Mouse (Mus musculus): ENCODE measurements around the gene Plcxd1.
"Not testable (repeated sequence)": the region's sequence is repeated elsewhere in the genome, so short reads cannot be mapped to it uniquely, and the experiment has no call there.

Gene Plcxd1

DNA sequence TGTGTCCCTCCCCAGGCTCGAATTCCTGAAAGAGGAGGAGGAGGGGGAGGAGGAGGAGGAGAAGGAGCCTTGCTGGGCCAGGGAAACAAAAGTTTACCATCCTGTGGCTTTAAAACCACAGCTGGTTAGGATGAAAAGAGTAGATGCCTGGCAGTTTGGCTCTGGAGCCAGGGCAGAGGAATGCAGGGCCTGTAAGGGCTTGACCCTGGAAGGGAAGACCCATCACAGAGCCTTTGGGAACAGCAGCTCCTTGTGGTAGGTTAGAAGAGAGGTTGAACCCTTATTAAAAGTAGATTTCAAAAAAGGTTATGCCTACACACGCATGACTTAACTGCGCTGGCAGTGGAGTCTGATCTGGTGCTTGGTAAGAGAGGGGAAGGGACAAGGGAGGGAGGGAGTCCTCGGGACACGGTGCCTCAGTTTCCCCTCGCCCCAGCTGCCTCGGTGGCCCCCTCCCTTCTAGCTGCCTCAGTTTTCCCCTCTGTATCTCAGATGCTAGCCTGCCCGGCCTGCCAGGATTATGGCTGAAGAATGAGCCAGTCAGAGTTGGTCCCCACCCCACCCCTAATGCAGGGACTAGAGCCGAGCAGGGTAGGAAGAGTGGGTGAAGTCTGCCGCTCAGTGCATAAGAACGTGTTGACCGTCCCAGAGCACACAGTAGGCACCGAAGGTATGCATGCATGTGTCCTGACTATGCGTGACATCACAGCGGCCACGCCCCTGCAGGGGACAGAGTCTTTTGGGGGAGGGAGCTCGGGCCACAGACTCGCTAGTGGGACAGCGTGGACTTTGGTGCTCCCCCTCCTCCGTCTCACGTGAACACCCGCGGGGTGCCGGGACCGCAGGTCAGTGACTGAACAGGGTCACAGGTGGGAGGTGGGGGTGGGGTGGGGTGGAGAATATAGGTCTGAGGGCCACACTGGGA, at the start of gene Plcxd1:
TSS of gene Plcxd1 (plus strand) at position 314 of the 925 bp plus-strand sequence.
- peak in 1 of 2 experiments; percentile 19 for DNase-seq (ENCODE audit: low spot score in 2 of 2)

DNA sequence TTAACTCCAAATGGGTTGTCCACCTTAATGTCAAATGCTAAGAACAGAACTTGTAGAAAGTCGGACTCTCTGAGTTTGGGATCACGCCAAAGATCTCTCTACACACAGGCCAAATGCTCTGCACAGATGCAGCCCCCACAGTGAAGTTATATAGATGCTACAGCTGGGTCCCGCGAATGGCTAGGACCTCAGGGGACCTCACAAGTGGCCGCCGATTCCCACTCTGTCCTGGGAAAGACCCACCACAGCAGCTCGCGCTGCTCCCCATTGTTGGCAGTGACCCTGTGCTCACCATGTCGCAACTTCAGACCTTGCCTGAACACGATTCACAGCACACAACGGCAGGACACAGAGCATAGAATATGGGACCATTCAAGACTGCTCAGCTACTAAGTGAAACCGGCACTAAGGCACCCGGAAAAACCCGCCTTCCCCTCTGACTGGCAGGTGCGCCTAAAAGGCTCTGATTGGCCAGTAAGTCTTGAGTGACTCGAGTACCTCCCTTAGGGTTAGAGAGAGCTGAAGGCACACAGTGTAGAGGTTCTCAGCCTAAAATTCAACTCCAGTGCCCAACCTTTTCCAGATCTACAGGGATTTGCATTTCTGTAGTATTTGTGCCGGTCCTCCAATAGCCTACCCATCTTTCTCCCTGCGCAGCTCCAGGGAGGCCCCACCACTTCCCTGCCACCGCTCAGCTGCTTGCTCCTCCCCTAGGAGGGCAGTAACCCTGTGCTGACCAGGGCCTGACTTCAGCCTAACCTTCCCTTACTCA, 41.9 kb upstream of the Plcxd1 start:
- DNase-seq (ENCODE audit: low spot score in 2 of 2), result peak; percentile 66 to 86

DNA sequence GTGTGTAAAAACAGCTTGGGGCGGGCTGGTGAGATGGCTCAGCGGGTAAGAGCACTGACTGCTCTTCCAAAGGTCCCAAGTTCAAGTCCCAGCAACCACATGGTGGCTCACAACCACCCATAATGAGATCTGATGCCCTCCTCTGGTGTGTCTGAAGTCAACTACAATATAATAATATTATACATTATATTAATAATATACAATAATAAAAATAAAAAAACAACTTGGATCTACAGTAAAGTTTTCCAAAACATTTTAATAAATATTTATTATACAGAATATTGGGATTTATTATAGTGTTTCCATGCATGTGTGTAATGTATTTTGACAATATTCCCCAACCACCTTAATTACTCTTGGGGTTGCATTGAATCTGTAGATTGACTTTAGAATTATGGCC, 27.4 kb upstream of the Plcxd1 start, which contains the start of gene Gm17655:
TSS of gene Gm17655 (minus strand) at position 101 of the 400 bp plus-strand sequence.
- DNase-seq (ENCODE audit: low spot score in 2 of 2), result not testable (repeated sequence)

DNA sequence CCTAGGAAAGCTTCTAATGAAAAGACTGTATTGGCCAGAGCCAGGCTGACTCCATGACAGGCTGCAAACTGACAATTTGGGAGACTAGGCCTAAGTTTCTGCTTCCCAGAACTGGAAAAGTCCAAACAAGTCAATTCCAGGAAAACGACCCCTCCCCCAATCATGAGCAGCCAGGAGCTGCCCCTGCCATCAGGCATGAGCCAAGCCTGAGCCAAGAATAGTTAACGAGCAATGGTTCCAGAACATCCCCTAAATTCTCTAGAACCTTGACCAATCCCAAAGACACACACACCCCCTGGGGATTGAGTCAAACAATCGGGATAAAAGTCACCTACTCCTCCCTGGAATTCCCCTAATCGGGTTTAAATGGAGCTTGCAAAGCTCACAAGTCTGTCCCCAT, 16.8 kb upstream of the Plcxd1 start:
- DNase-seq (ENCODE audit: low spot score in 2 of 2), result no peak

DNA sequence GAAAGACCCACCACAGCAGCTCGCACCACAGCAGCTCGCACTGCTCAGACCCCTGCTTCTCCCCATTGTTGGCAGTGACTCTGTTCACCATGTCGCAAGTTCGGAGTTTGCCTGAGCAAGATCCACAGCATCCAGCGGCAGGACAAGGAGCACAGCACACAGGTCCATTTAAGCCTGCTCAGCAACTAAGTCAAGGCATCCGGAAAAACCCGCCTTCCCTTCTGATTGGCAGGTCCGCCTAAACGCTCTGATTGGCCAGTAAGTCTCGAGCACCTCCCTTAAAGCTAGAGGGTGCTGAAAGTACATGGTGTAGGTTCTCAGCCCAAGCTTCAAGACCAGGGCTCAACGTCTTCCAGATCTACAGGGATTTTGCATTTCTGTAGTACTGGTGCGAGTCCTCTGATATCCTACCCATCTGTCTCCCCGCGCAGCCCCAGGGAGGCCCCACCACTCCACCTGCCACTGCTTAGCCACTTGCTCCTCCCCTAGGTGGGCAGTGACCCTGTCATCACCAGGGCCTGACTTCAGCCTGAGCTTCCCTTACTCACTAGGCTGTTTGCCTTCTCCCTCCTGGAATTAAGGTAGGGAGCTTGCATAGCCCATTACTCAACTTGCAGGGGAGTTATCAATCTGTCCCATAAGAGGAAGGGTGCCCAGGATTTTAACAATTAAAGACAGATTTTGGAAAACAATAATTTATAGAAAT, 13.5 kb upstream of the Plcxd1 start:
- DNase-seq (ENCODE audit: low spot score in 2 of 2), result no peak

DNA sequence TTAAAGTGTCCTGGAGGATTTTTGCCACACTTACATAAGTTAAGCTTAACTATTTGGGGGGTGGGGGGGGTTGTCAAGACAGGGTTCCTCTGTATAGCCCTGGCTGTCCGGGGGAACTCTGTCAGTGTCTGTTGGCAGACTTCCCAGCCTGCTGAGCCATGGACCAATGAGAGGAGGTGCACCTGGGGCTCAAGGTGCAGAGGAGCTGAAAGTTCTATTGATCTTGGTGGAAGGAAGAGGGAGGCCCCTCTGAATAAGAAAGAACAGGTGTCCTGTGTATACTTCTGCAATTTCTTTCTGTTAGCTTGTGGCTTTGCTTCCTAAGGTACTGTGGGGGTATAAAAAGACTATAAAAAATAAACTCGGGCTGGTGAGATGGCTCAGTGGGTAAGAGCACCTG, 8.2 kb upstream of the Plcxd1 start:
- no peak for DNase-seq (ENCODE audit: low spot score in 2 of 2)

DNA sequence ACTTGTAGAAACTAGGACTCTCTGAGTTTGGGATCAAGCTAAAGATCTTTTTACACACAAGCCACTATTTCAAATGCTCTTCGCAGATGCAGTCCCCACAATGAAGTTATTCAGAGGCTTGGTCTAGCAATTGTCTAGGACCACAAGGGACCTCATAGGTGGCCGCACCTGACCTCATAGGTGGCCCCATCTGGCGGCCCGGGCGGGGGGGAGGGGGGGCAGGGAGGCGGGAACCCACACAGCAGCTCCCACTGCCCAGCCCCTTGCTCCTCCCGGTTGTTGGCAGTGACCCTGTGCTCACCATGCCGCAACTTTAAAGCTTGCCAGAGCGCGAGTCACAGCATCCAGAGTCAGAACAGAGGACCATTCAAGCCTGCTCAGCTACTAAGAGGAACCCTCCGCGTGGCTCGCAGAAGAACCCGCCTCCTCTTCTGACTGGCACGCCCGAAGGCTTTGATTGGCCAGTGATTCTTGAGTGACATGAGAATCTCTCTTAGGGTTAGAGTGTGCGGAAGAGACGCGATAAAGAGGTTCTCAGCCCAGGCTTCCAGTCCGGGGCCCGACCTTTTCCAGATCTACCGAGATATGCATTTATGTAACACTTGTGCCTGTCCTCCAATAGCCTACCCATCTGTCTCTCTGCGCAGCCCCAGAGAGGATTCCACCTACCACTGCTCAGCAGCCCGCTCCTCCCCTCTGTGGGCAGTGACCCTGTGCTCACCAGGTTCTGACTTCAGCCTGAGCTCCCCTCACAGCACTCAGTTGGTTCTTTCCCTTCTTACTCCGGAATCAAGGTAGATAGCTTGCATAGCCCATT, 5.5 kb upstream of the Plcxd1 start, which contains the start of gene Gm35315:
TSS of gene Gm35315 (minus strand) at position 391 of the 817 bp plus-strand sequence.
- peak in 1 of 2 experiments; percentile 94 for DNase-seq (ENCODE audit: low spot score in 2 of 2)

DNA sequence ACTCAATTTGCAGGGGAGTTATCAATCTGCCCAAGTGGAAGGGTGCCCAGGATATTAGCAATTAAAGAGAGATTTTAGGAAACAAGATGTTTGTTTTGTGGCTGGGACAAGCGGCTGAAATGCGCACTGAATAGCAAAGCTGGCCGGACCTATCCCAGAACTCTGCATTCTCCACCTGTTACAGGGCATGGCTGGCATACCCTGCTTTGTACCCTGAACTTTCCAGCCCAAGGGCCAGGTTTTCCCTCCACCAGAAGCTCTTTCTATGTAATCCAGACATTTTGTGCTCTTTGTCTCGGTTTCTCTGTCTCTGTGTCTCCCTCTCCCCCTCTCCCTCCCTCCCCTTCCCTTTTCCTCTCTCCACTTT, 4.9 kb upstream of the Plcxd1 start:
- no peak for DNase-seq (ENCODE audit: low spot score in 2 of 2)

DNA sequence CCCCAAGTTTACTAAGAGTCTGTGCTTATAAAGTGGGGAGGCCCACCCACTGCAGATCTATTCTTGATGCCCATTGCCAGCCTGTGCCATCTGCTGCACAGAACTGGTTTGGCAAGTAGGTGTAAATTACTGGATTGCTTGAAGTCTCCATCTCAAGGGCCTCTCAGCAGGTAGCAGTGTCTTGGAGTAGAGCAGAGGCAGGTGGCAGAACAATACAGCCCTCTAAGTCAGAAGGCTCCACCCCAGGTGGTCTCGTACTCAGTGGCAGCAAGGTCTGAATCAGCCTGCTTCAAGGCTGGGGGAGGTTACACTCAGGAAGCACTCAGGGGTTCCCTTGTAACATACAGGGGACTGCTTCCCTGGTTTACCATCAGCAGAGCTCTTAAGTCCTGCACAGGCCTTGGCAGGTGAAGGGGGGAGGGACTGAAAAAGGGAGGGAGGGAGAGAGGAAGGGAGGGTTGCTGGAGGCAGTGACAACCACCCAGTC, 735 bp upstream of the Plcxd1 start:
- DNase-seq (ENCODE audit: low spot score in 2 of 2), result peak in 1 of 2 experiments; percentile 62

DNA sequence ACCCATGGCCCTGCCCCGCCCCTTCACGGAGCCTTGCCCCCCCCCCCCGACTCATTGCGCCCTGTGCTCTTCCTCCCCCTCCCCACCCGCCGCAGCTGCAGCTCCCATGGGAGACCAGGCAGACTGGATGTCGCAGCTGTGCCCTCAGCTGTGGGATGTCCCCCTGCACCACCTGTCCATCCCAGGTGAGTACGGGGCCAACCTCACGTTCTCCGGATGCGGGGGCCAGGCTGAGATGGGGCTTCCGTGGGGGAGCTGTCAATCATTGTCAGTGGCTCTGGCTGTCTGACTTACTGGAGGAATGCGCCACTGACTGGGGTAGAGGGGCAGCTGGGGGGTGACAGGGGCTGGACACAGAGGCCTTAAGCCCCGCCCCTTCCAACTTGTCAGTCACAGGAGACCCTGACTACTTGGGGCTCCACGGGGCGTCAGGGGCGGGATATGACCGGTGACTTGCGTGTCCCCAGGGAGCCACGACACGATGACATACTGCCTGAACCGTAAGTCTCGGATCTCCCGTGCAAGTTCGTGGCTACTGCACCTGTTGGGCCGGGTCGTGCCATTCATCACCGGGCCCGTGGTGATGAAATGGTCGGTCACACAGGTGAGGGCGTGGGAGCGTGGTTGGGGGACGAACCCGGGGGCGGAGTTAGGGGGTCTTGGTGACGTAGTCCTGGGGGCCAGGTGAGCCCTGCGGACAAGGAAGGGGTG, 1.3 kb downstream of the Plcxd1 start:
- DNase-seq (ENCODE audit: low spot score in 2 of 2), result peak in 1 of 2 experiments; percentile 38

DNA sequence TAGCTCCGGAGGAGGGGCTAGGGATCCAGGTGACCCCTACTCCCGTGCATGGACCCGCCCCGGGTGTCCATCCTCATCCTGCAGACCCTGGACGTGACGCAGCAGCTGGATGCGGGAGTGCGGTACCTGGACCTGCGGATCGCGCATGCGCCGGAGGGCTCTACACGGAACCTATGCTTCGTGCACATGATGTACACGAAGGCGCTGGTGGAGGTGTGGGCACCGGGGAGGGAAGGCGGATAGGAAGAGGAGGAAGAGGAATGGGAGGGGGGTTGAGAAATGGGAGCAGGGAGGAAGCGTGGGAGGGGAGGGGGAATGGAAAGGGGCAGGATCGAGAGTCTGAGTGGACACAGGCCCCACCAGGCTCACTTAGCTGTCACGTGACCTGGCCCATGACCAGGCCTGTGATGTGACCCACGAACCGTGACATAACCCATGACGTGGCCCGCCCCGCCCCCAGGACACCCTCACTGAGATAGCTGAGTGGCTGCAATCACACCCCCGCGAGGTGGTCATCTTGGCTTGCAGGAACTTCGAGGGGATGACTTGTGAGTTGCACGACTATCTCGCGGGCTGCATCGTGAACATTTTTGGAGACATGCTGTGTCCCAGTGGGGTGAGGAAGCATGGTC, 2.1 kb downstream of the Plcxd1 start:
- DNase-seq (ENCODE audit: low spot score in 2 of 2), result peak in 1 of 2 experiments; percentile 80

DNA sequence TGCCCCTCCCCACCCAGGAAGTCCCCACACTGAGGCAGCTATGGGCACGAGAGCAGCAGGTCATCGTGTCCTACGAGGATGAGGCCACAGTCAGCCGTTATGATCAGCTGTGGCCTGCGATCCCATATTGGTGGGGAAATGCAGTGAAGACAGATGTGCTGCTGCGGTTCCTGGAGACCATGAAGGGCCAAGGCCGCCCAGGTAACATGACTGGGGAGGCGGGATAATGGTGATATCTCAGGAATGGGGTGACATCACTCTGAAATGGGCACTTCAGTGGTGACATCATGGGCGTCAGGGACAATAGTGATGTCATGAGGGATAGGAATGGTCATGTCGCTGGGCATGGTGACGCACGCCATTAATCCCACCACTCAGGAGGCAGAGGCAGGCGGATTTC, 2.7 kb downstream of the Plcxd1 start:
- no peak for DNase-seq (ENCODE audit: low spot score in 2 of 2)

DNA sequence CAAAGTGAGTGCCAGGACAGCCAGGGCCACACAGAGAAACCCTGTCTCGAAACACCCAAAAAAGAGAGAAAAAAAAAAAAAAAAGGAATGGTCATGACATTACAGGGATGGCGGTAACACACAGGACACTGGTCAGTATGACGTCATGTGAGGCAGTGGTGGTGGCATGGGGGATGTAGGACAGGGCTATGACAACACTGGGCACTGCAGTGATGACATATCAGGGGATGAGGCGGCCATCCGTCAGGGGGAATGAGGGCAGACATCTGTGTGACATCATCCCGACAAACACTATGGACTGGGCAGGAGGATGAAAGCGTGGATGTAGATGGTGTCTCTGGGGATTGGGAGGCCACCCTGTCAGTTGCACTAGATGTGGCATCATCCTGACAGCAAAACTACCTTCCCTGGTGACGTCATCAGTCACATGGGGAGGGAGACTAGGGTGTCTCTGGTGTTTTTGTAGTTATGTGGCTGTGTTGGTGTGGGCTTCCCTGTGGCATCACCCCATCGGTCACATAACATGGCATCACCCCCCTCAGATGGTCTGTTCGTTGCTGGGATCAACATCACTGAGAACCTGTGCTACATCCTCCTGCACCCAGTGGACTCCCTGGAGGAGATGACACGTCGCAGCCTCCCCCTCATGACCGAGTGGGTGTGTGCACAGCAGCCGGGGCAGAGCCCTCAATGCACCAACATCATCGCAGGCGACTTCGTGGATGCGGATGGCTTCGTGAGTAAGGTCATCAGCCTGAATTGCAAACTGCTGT, 3.3 kb downstream of the Plcxd1 start:
- DNase-seq (ENCODE audit: low spot score in 2 of 2), result peak in 1 of 2 experiments; percentile 21

DNA sequence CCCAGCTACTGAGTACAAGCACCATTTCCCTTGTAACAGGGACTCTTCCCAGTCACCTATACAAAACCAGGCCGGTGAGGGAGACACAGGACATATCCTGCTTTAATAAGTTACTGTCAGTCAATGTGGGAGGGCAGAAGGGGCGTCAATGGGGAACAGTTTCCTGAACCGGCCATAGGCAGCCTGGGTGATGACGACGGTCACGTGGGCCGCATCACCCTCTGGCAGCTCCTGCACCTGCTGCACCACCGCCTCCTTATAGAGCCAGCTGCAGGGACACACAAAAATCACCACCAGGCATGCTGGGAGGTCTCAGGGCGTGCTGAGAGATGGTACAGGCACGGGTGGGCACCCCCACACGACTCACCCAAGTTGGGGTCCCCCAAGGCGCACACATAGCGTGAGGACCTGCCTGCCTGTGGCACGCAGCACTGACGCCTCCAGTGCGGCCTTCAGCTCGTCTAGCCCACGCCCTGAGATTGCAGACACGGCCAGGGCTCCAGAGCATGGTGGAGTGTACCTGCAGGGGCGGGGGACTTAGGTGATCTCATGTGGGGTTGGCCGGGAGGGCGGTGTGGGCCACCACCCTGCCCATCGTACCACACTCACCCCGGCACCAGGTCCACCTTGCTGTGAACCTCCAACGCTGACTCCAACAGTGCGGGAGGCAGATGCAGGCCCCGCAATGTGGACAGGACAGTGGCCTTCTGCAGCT, 4.3 kb downstream of the Plcxd1 start:
- DNase-seq (ENCODE audit: low spot score in 2 of 2), result no peak

DNA sequence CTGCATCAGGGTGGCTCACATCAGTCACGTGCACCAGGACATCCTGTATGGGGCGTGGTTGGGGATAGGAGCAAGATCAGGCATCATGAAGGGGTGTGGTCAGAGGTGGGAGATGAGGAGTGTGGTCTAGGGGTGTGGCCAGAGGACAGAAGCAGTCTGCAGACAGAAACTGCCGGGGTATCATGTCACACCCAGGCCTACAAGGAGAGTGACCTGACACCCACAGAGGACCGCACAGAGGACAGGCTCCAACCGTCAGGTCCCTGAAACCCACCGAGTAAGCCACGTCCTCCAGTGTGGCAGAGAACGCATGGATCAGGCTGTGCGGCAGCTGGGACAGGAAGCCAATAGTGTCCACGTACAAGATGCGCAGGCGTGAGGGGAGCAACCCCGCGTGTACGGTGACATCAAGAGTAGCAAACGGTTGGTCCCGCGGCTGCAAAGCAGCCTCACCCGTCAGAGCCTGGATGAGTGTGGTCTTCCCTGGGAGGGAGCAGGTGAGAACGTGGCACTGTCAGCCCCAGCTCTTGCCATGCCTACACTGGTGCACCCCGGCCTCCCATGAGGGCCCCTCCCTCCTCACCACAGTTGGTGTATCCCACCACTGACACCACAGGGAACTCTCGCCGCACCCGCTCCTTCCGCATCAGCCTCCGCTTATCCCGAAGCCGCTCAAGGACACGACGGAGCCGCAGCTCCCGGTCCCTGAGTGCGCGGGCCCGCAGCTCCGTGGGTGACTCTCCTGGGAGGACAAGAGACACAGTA, 5.0 kb downstream of the Plcxd1 start:
- DNase-seq (ENCODE audit: low spot score in 2 of 2), result peak in 1 of 2 experiments; percentile 12

DNA sequence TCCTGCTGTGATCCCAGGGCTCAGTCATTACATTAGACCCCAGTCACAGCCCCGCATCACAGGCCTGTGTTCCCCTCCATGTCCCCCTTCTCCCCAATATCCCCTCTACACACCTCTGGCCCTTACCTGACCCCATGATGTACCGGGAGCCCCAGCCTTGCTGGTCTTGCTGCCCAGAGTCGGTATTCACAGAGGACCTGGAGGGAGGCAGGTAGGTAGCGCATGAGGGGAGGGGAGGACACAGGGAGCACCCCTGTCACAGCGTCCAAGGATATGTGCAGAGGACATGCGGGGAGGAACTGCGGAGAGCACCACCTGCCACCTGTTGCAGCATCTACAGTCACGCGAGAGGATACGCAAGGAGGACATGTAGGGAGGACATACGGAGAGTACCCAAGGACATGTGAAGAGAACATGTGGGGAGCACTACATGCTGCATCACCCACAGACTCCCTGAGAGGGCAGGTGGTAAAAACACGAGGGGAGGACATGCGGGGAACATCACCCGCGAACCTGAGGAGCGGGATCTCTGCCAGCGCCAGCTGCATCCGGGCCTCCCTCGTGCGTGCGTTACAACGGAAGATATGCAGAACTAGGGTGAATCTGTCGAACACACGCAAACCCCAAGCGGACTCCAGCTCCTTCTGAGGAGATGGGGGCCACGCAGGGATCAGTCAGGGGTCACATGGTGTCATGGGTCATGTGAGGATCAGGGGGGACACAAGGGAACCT, 6.5 kb downstream of the Plcxd1 start:
- DNase-seq (ENCODE audit: low spot score in 2 of 2), result peak in 1 of 2 experiments; percentile 11

All from left cerebral cortex, adult 9 months (tissue).